Comparison of ENCODE assay signal across 8 mouse cellular contexts in the genomic region with DNA sequence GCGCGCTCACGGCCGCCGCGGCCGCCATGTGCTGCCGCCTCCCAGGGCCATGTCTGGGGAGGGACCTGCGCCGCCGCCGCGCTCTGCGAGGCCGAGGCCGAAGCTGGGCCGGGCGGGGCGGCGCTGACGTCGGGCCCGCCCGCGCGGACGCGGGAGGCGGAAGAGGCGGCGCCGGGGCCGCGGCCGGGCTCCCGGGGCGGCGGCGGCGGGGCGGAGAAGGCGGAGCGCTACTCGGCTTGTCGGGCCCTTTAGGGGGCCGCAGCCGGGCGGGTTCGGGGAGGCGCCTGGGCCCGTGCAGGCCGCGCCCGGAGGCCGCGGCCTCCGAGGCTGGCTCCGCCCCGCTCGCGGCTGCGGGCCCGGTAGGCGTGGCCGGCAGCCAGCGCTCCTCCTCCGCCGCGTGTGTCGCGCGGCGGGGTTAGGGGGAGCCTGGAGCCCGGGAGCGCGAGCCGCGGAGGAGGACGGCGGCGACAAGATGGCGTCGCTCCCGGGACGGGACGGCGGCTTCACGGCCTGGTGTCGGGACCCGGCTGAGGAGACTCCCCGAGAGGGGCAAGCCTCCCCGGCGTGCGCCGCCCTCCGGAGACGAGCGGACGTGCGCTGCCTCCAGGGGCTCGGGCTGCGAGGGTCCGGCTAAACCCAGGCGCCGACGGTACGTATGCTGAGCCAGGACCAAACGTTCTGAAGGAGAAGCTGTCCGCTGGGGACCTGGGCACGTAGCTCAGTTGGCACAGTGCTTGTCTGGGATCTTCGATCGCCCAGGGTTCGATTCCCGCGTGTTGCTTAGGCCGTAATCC. TPM values are rescaled to one million over a fixed set of nuclear protein-coding genes. Genes with fewer than 3 reads are reported as not detected.
DNase-seq lines count a peak whose midpoint lies in the region; ATAC-seq and TF ChIP-seq lines count a peak whose summit lies in the region.

A gene (minus strand): TSS at position 62 of the 794 bp plus-strand sequence.

- H3K4me3 ChIP-seq in gastrocnemius, adult 2 months, result peak within 1 kb of the TSS; percentile 99
- H3K4me3 ChIP-seq in hindbrain, embryonic 16.5 days (ENCODE audit: low read length), result peak within 1 kb of the TSS; percentile 81

- peak within 1 kb of the TSS; percentile 99 for H3K4me2 ChIP-seq in hindbrain, embryonic 16.5 days (ENCODE audit: low read length)

- TF ChIP-seq CTCF in gastrocnemius, adult 2 months (IDR thresholded peaks at IDR 0.05), result peak; percentile 49

- no peaks in the 10 kb centered on the region for H3K9me3 ChIP-seq in hindbrain, embryonic 16.5 days (ENCODE audit: control insufficient read depth, low read length)

- 0% methylated on average over 56 of the region's 116 CpGs for WGBS in hindbrain, embryonic 16.5 days

- no peaks in the 10 kb centered on the region for H3K36me3 ChIP-seq in hindbrain, embryonic 16.5 days (ENCODE audit: control insufficient read depth, insufficient read depth, low read length)

- no peaks in the 10 kb centered on the region for H3K27me3 ChIP-seq in hindbrain, embryonic 16.5 days (replicated peaks; ENCODE audit: control insufficient read depth, insufficient read depth, low read length)

- H3K9ac ChIP-seq in hindbrain, embryonic 16.5 days (ENCODE audit: low read depth, low read length), result peak within 1 kb of the TSS; percentile 90

- DNase-seq in WW6 (ENCODE audit: low read depth, low spot score), result peak; percentile 48
- DNase-seq in cerebellum, postnatal 4 days (ENCODE audit: low spot score in 2 of 2), result peak; percentile 70 to 81
- peak; percentile 94 for DNase-seq in gastrocnemius, adult 2 months
- DNase-seq in left cerebral cortex, adult 11 months (ENCODE audit: low spot score), result peak; percentile 83
- DNase-seq in lung, postnatal 36 days, result peak; percentile 80
- peak; percentile 82 for DNase-seq in retina, embryonic 14.5 days (ENCODE audit: low spot score)
- DNase-seq in thymus, postnatal 36 days, result peak; percentile 81 to 87

- H3K4me1 ChIP-seq in hindbrain, embryonic 16.5 days (ENCODE audit: control insufficient read depth, insufficient read depth, low read depth, low read length), result peaks cover 21% of the 10 kb centered on the region

- peak; percentile 92 for ATAC-seq in hindbrain, embryonic 16.5 days

- H3K27ac ChIP-seq in gastrocnemius, adult 2 months, result peak within 1 kb of the TSS; percentile 99
- H3K27ac ChIP-seq in hindbrain, embryonic 16.5 days (ENCODE audit: low read depth, low read length), result peak within 1 kb of the TSS; percentile 98

- intact Hi-C loops in gastrocnemius, adult 2 months (cut with DNase I), result loop anchor here (5.0 kb wide), 1 partner anchor 96 kb away; a partner anchor contains a TSS

RNA-seq across cellular contexts. Expression of the gene that starts here (rescaled TPM):
- total RNA-seq in gastrocnemius, adult 2 months (2021), result 100 to 1,000 TPM; 111 to 119 TPM
- 9.8 and 10.9 TPM in 2 replicates for polyA plus RNA-seq in hindbrain, embryonic 16.5 days (2015; fragmentation: Nextera tagmentation; extraction: Ambion mirVana)

Comparison
In these comparisons a context has a peak if more than half of its experiments do, and no peak if none do; other contexts are left out.
1. Peak in every context shown above with its lines: DNase-seq, ATAC-seq, H3K4me3 ChIP-seq and H3K27ac ChIP-seq.